Comparison of ENCODE assay signal across 11 mouse cellular contexts in the genomic region with DNA sequence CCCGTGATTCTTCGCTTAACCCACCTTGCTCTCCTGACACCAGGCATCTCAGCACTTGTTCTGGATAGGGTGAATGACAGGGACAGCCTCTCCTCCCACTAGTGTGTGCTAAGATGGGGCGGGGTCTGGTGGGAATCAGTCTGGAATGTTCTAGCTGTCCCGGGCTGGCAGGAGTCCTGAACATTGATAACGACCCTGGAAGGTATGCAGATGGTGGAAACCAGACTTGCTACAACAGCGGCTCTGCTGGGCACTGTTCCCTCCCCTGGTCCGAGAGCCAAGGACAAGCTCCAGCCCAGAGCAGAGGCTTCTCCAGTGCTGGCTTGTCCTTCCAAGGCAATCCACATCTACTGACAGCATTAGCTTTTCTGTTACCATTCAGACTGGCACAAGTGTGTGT. TPM values are rescaled to one million over a fixed set of nuclear protein-coding genes. Genes with fewer than 3 reads are reported as not detected.
DNase-seq lines count a peak whose midpoint lies in the region; ATAC-seq lines count a peak whose summit lies in the region.
"Had no signal": no experiment of that assay in that cellular context is flagged by ENCODE, and none has a peak within 500 bp of the region (broad histone marks: within the 10 kb centered on the region; RNA-seq: fewer than 3 reads in every experiment).

No protein-coding gene starts in this region.

- no peaks in the 10 kb centered on the region for H3K27me3 ChIP-seq in limb, embryonic 12.5 days
- H3K27me3 ChIP-seq: forebrain, embryonic 13.5 days had no signal

- no peaks in the 10 kb centered on the region for H3K9me3 ChIP-seq in limb, embryonic 12.5 days
- H3K9me3 ChIP-seq: forebrain, embryonic 13.5 days had no signal

- no peaks in the 10 kb centered on the region; the same call in 1 of the 2 replicates for H3K36me3 ChIP-seq in limb, embryonic 12.5 days

- H3K4me1 ChIP-seq in limb, embryonic 12.5 days (replicated peaks) = peaks cover 46% of the 10 kb centered on the region

- H3K4me2 ChIP-seq in limb, embryonic 12.5 days = no peak overlapping the region
- H3K4me2 ChIP-seq: forebrain, embryonic 13.5 days had no signal

- 54% methylated on average over 7 of the region's 7 CpGs for WGBS in limb, embryonic 12.5 days

- H3K4me3 ChIP-seq in limb, embryonic 12.5 days (replicated peaks) = no peak overlapping the region
- H3K4me3 ChIP-seq: forebrain, embryonic 13.5 days had no signal

- peak; percentile 46 for DNase-seq in urinary bladder, postnatal 25 days (ENCODE audit: low spot score)
- no peak for DNase-seq in urinary bladder, adult 2 months (ENCODE audit: low spot score)
- DNase-seq in heart, adult 8-10 months (ENCODE audit: low spot score) = peak; percentile 44
- no peak for DNase-seq in frontal cortex, postnatal 14 days (ENCODE audit: low spot score in 2 of 2)
- DNase-seq in layer of hippocampus, adult 9-10 months (ENCODE audit: low spot score) = no peak
- DNase-seq in kidney, postnatal 36 days = no peak
- DNase-seq: kidney, adult 18-20 months; midbrain, embryonic 14.5 days; thymus, postnatal 36 days had no signal

- peak overlapping the region; percentile 41; the same call in 1 of the 2 replicates for H3K27ac ChIP-seq in limb, embryonic 12.5 days
- H3K27ac ChIP-seq: forebrain, embryonic 13.5 days had no signal

- no peak for ATAC-seq in limb, embryonic 12.5 days (ENCODE audit: insufficient number of reproducible peaks, insufficient read depth, low FRiP score, low TSS enrichment, low read depth)
- ATAC-seq: forebrain, embryonic 13.5 days had no signal

- H3K9ac ChIP-seq in limb, embryonic 12.5 days (replicated peaks) = no peak overlapping the region
- H3K9ac ChIP-seq: forebrain, embryonic 13.5 days had no signal

RNA-seq across cellular contexts. Expression of a gene that starts 43.1 kb away (rescaled TPM):
- polyA plus RNA-seq in urinary bladder, adult 2 months (2012; rRNA removed) = 7.6 and 11.1 TPM in 2 replicates
- 1 to 10 TPM; 6.6 to 9.5 (median 7.1) TPM for total RNA-seq in heart, adult 8-10 months (2022)
- polyA plus RNA-seq in limb, embryonic 12.5 days (2016; fragmentation: Nextera tagmentation; extraction: Ambion mirVana) = 58.4 and 59.0 TPM in 2 replicates

RNA-seq across cellular contexts. Expression of a gene that starts 53.1 kb away (rescaled TPM):
- polyA plus RNA-seq in urinary bladder, adult 2 months (2012; rRNA removed) = 164 and 166 TPM in 2 replicates
- 100 to 1,000 TPM; 125 to 142 (median 127) TPM for total RNA-seq in heart, adult 8-10 months (2022)
- polyA plus RNA-seq in limb, embryonic 12.5 days (2016; fragmentation: Nextera tagmentation; extraction: Ambion mirVana) = 111 and 115 TPM in 2 replicates

Comparison
In these comparisons a context has a peak if more than half of its experiments do, and no peak if none do; other contexts are left out.
1. DNase-seq: peak in urinary bladder, postnatal 25 days (single experiment) and heart, adult 8-10 months (single experiment); none in urinary bladder, adult 2 months (single experiment), frontal cortex, postnatal 14 days (0 of 2), layer of hippocampus, adult 9-10 months (single experiment) and kidney, postnatal 36 days (0 of 2).